Mouse (Mus musculus) embryonic facial prominence, embryonic 11.5 days (tissue): ENCODE measurements at regions not wholly inside any gene's neighbourhood (a gene's known extent, or its start where the extent isn't known, plus 50 kb on each side); places are given as distances from the start of the nearest gene placed in this dataset.
A peak's percentile ranks its signal among the peaks of the same experiment; 100 is the strongest.

Experiments
- ATAC-seq: fragments of 200-750 bp; cut with Nextera tagmentation; replicated peaks from 2 replicates; pipeline ENCODE4 v1.8.0; 2017; ENCODE audit warnings: low read depth; ENCODE audit not compliant: insufficient number of reproducible peaks, low FRiP score, low TSS enrichment
- DNase-seq: peaks from one replicate; pipeline ENCODE4 v3.0.0-alpha.2; 2015; ENCODE audit warnings: low spot score
- H3K27ac ChIP-seq: fragments of 300-500 bp; sonication (generic); replicated peaks from 2 replicates; pipeline ENCODE4 v1.5.1; 2014; ENCODE audit warnings: mild to moderate bottlenecking, low read depth, low read length, control low read depth
- H3K27me3 ChIP-seq: fragments of 300-500 bp; sonication (generic); 2 replicates; pipeline ENCODE4 v1.6.1; 2014; ENCODE audit warnings: mild to moderate bottlenecking, low read length, moderate library complexity, mixed read lengths; ENCODE audit not compliant: control insufficient read depth, insufficient read depth
- H3K36me3 ChIP-seq: fragments of 300-500 bp; sonication (generic); replicated peaks from 2 replicates; pipeline ENCODE4 v1.6.1; 2014; ENCODE audit warnings: low read depth, mild to moderate bottlenecking, low read length, moderate library complexity, mixed read lengths; ENCODE audit not compliant: control insufficient read depth, insufficient read depth
- H3K4me1 ChIP-seq: fragments of 300-500 bp; sonication (generic); 2 replicates; pipeline ENCODE4 v1.6.1; 2014; ENCODE audit warnings: low read length, mixed read lengths; ENCODE audit not compliant: control insufficient read depth, insufficient read depth
- H3K4me2 ChIP-seq: fragments of 300-500 bp; sonication (generic); 2 replicates; pipeline ENCODE4 v1.6.1; 2014; ENCODE audit warnings: low read depth, mild to moderate bottlenecking, control low read depth, low read length, moderate library complexity
- H3K4me3 ChIP-seq: fragments of 300-500 bp; sonication (generic); 2 replicates; pipeline ENCODE4 v1.5.1; 2014; ENCODE audit warnings: low read depth, low read length, control low read depth
- H3K9ac ChIP-seq: fragments of 300-500 bp; sonication (generic); replicated peaks from 2 replicates; pipeline ENCODE4 v1.6.1; 2014; ENCODE audit warnings: mild to moderate bottlenecking, control low read depth, low read length
- H3K9me3 ChIP-seq: fragments of 300-500 bp; sonication (generic); replicated peaks from 2 replicates; pipeline ENCODE4 v1.6.1; 2016; ENCODE audit warnings: mild to moderate bottlenecking, low read length, inconsistent platforms, mixed read lengths; ENCODE audit not compliant: control insufficient read depth
- WGBS: fragments of 180-500 bp; shearing (Covaris S2); extraction: QIAGEN DNeasy Blood & Tissue Kit; methylation state at CpG from one replicate; pipeline ENCODE4 v1.1.7; 2014; 5-methylcytosine and 5-hydroxymethylcytosine counted together

- WGBS = 36% methylated on average over 6 of the region's 6 CpGs
- no peak overlapping the region for H3K4me2 ChIP-seq
- 0 out of 2 replicates have a peak, but pooled peaks have one; percentile 39 for ATAC-seq
Observed at GRCm38 (mm10) chr9:63862427-63862826, 104.6 kb upstream of the Smad3 start.

GRCm38 (mm10) chr9:63861418-63861817 is 103.6 kb upstream of the Smad3 start:
- Histone ChIP-seq H3K27me3 (no peaks in the 10 kb centered on the region), H3K36me3 (no peaks in the 10 kb centered on the region), H3K27ac (no peak overlapping the region), H3K4me1 (no peaks in the 10 kb centered on the region), H3K9me3 (no peaks in the 10 kb centered on the region), H3K4me3 (no peak overlapping the region), H3K9ac (no peak overlapping the region), H3K4me2 (no peak overlapping the region)
- DNase-seq (no peak), ATAC-seq (no peak)
- WGBS = 79% methylated on average over 4 of the region's 4 CpGs

More at GRCm38 (mm10) chr9:63862427-63862826, 104.6 kb upstream of the Smad3 start:
- no peak overlapping the region for H3K4me3 ChIP-seq
- no peaks in the 10 kb centered on the region for H3K9me3 ChIP-seq
- H3K9ac ChIP-seq = no peak overlapping the region
- no peaks in the 10 kb centered on the region for H3K4me1 ChIP-seq
- no peaks in the 10 kb centered on the region for H3K36me3 ChIP-seq
- no peaks in the 10 kb centered on the region for H3K27me3 ChIP-seq
- no peak overlapping the region for H3K27ac ChIP-seq
- DNase-seq = peak; percentile 65

- Histone ChIP-seq H3K4me2 (no peak overlapping the region), H3K9me3 (no peaks in the 10 kb centered on the region), H3K4me1 (no peaks in the 10 kb centered on the region), H3K9ac (no peak overlapping the region), H3K27me3 (no peaks in the 10 kb centered on the region), H3K27ac (no peak overlapping the region), H3K4me3 (no peak overlapping the region), H3K36me3 (no peaks in the 10 kb centered on the region)
- ATAC-seq (no peak), DNase-seq (no peak)
- 83% methylated on average over 2 of the region's 2 CpGs for WGBS
Observed at GRCm38 (mm10) chr9:63860196-63860595, 102.4 kb upstream of the Smad3 start.

- no peaks in the 10 kb centered on the region for H3K36me3 ChIP-seq
- WGBS = 76% methylated on average over 9 of the region's 9 CpGs
- no peaks in the 10 kb centered on the region for H3K27me3 ChIP-seq
- no peak for DNase-seq
- no peak overlapping the region for H3K9ac ChIP-seq
- no peak overlapping the region for H3K27ac ChIP-seq
- no peak for ATAC-seq
- H3K4me2 ChIP-seq = no peak overlapping the region
- no peaks in the 10 kb centered on the region for H3K9me3 ChIP-seq
- H3K4me3 ChIP-seq = no peak overlapping the region
- H3K4me1 ChIP-seq = no peaks in the 10 kb centered on the region
Observed at GRCm38 (mm10) chr9:63856065-63856736, 98.4 kb upstream of the Smad3 start.

GRCm38 (mm10) chr9:63851809-63852208 is 94.0 kb upstream of the Smad3 start:
- Histone ChIP-seq H3K9me3 (no peaks in the 10 kb centered on the region), H3K27me3 (no peaks in the 10 kb centered on the region), H3K36me3 (no peaks in the 10 kb centered on the region), H3K4me2 (no peak overlapping the region), H3K4me3 (no peak overlapping the region), H3K4me1 (no peaks in the 10 kb centered on the region), H3K27ac (no peak overlapping the region), H3K9ac (no peak overlapping the region)
- DNase-seq (no peak), ATAC-seq (no peak)
- WGBS = 66% methylated on average over 12 of the region's 12 CpGs

GRCm38 (mm10) chr9:63850316-63850693 is 92.5 kb upstream of the Smad3 start:
- Histone ChIP-seq H3K27ac (no peak overlapping the region), H3K4me2 (no peak overlapping the region), H3K4me3 (no peak overlapping the region), H3K9me3 (no peaks in the 10 kb centered on the region), H3K9ac (no peak overlapping the region), H3K36me3 (no peaks in the 10 kb centered on the region), H3K4me1 (no peaks in the 10 kb centered on the region), H3K27me3 (no peaks in the 10 kb centered on the region)
- ATAC-seq (no peak), DNase-seq (no peak)
- 76% methylated on average over 2 of the region's 2 CpGs for WGBS

- H3K9ac ChIP-seq = no peak overlapping the region
- 69% methylated on average over 12 of the region's 12 CpGs for WGBS
- ATAC-seq = no peak
- H3K27ac ChIP-seq = no peak overlapping the region
- no peaks in the 10 kb centered on the region for H3K27me3 ChIP-seq
- H3K36me3 ChIP-seq = no peaks in the 10 kb centered on the region
- no peaks in the 10 kb centered on the region for H3K9me3 ChIP-seq
- H3K4me2 ChIP-seq = no peak overlapping the region
- H3K4me3 ChIP-seq = no peak overlapping the region
- no peak for DNase-seq
- no peaks in the 10 kb centered on the region for H3K4me1 ChIP-seq
Observed at GRCm38 (mm10) chr9:63849564-63850315, 91.9 kb upstream of the Smad3 start.

GRCm38 (mm10) chr9:63843883-63844485 is 86.2 kb upstream of the Smad3 start:
- Histone ChIP-seq H3K27ac (no peak overlapping the region), H3K9ac (no peak overlapping the region), H3K4me3 (no peak overlapping the region), H3K4me1 (no peaks in the 10 kb centered on the region; the same call in 1 of the 2 replicates), H3K27me3 (no peaks in the 10 kb centered on the region), H3K4me2 (no peak overlapping the region), H3K36me3 (no peaks in the 10 kb centered on the region), H3K9me3 (no peaks in the 10 kb centered on the region)
- WGBS = 28% methylated on average over 10 of the region's 10 CpGs
- peak; percentile 44; the same call in 1 of the 2 replicates for ATAC-seq
- DNase-seq = peak; percentile 87
